Mouse (Mus musculus): Measurements from ENCODE around the gene Ppp1r1c. TPM values are rescaled to one million over a fixed set of nuclear protein-coding genes. Genes with fewer than 3 reads are reported as not detected.
A peak's percentile ranks its signal among the peaks of the same experiment; 100 is the strongest.
"Not testable (repeated sequence)": the region's sequence is repeated elsewhere in the genome, so short reads cannot be mapped to it uniquely, and the experiment has no call there.

Ppp1r1c gene
- total RNA-seq, 1 experiment from 2014 or later = not detected

- no peak for ATAC-seq (replicated peaks in 1 of 2; ENCODE audit: insufficient read depth in 1 of 2, low FRiP score in 2 of 2, low TSS enrichment in 1 of 2, low read depth in 1 of 2, poor library complexity in 2 of 2, severe bottlenecking in 2 of 2)
Measured at GRCm38 (mm10) chr2:79797444-79797843, 89.9 kb downstream of the Ppp1r1c start.

DNA sequence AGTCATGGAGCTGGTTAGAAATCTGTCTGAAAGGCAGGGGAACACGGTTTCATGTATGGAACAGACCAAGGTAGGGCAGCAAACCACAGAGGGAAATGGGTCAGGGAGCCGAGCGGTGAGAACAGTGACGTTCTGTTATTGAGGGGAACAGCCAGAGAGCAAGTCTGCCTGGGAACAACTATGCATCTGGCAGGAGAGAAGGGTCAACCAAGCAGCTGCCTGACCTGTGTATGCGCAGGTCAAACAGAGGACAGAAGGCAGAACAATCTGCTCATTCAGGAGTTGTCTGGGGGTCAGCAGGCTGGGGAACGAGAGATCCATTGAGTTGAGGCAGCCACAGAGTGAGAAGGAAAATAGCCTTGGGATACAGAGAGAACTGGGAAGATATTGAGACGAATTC lies 91.0 kb downstream of the Ppp1r1c start:
- ATAC-seq (replicated peaks in 1 of 2; ENCODE audit: insufficient read depth in 1 of 2, low FRiP score in 2 of 2, low TSS enrichment in 1 of 2, low read depth in 1 of 2, poor library complexity in 2 of 2, severe bottlenecking in 2 of 2) = no peak

- ATAC-seq (replicated peaks in 1 of 2; ENCODE audit: insufficient read depth in 1 of 2, low FRiP score in 2 of 2, low TSS enrichment in 1 of 2, low read depth in 1 of 2, poor library complexity in 2 of 2, severe bottlenecking in 2 of 2) = no peak
Measured at GRCm38 (mm10) chr2:79815708-79816484, 108.3 kb downstream of the Ppp1r1c start.

DNA sequence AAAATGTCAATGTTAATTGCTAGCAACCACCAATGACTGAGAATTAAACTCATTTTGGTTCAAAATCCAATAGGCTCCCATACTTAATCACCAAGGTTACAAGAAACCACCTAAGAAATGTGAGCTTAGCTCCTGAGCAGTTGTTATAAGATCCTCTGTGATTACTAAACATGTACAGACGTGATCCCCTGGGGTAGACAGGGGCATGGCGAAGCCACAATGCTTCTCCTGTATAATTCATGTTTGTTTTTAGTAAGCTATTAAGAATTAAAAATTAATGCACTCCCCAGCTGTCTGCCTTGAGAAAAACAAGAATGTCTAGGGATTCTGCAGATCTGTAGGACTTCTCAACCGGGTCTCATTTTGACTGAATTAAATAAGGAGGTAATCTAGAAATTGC lies 112.0 kb downstream of the Ppp1r1c start:
- no peak for ATAC-seq (replicated peaks in 1 of 2; ENCODE audit: insufficient read depth in 1 of 2, low FRiP score in 2 of 2, low TSS enrichment in 1 of 2, low read depth in 1 of 2, poor library complexity in 2 of 2, severe bottlenecking in 2 of 2)

DNA sequence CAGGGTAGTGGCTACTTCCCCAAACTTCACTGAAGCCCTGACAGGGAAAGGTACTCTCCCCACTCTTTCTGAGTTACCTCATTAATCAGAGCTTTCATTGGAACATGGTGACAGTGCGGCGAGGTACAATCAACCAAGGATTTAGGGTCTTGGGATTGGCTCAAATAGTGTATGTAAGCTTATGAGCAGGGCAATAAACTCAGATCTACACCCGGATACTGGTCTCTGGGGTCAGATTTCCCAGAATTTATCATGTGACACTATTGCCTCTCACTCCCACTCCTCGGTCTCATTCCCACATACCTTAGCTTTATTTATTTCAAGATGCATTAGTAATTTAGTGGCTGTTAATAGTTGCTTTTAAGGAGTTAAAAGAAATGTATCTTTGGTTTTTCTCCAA lies 118.3 kb downstream of the Ppp1r1c start:
- no peak for ATAC-seq (replicated peaks in 1 of 2; ENCODE audit: insufficient read depth in 1 of 2, low FRiP score in 2 of 2, low TSS enrichment in 1 of 2, low read depth in 1 of 2, poor library complexity in 2 of 2, severe bottlenecking in 2 of 2)

DNA sequence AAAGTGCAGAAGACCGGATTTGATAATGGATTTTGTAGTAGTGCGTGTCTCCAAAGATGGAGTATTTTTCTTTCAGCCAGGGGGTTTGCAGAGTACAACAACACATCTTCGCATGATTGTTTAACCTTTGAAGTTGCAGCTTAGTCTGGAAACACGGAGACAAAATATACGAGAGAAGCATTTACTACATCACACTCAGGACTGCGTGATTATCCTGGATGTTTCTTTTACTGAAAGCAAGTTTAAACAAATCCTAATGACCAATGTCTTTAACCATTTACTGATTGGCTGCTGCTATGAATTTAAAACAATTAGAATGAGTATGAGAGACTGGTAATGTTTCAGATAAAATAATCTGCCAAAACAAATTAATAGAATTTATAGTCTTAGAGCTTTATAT lies 131.5 kb downstream of the Ppp1r1c start:
- no peak for ATAC-seq (replicated peaks in 1 of 2; ENCODE audit: insufficient read depth in 1 of 2, low FRiP score in 2 of 2, low TSS enrichment in 1 of 2, low read depth in 1 of 2, poor library complexity in 2 of 2, severe bottlenecking in 2 of 2)

GRCm38 (mm10) chr2:79839513-79839912 lies 131.9 kb downstream of the Ppp1r1c start:
- no peak for ATAC-seq (replicated peaks in 1 of 2; ENCODE audit: insufficient read depth in 1 of 2, low FRiP score in 2 of 2, low TSS enrichment in 1 of 2, low read depth in 1 of 2, poor library complexity in 2 of 2, severe bottlenecking in 2 of 2)

GRCm38 (mm10) chr2:79847396-79847795 lies 139.8 kb downstream of the Ppp1r1c start:
- ATAC-seq (replicated peaks in 1 of 2; ENCODE audit: insufficient read depth in 1 of 2, low FRiP score in 2 of 2, low TSS enrichment in 1 of 2, low read depth in 1 of 2, poor library complexity in 2 of 2, severe bottlenecking in 2 of 2) = not testable (repeated sequence)

DNA sequence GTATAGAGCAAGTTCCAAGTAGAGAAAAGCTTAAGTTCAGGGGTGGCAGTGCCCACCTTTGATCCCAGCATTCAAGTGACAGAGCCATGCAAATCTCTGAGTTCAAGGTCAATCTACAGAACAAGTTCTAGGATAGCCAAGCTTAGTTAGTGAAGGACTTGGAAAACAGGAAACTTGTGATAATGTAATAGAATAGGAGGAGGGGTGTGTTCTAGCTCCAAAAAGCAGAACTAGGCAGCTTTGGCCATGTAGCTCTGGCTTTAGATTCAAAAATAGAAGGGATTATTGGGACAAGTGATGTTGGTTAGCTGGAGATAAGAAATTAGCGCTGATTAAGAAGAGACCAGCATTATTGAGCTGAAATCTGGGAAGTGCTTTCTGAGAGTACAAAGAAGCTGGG lies 149.3 kb downstream of the Ppp1r1c start:
- peak in 1 of 2 experiments; percentile 59; a peak in 1 of 4 replicates for ATAC-seq (replicated peaks in 1 of 2; ENCODE audit: insufficient read depth in 1 of 2, low FRiP score in 2 of 2, low TSS enrichment in 1 of 2, low read depth in 1 of 2, poor library complexity in 2 of 2, severe bottlenecking in 2 of 2)

DNA sequence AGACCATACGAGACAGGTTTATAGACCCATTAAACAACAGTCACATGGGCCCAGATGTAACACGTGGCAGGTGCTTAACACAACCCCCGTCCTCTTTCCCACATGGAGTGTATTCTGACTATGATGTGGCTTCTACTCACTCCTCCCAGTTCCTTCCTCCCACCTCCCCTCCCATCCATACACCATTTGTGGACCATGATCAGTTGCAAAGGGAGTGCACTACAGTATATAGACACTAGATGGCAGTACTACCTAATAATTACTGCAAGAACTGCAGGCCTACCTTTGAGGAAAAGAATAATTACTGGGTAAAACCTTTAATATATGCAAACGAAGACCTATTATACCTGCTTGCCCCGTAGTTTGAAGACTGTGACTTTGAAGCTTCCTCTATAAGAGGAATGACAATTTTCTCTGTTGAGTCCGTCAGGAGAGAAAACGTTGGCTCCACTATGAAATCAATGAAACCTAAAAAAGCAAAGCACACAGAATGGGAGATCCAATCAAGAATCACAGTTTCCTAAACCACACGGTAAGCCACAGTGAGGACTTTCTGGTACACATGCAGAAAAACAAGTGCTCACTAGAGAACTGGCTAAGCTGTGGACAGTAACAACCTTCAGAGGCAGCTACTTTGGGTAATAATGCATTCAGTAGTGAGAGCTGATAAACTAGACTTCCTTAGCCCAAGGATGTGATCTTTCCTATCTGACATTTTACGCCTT lies 157.9 kb downstream of the Ppp1r1c start:
- ATAC-seq (replicated peaks in 1 of 2; ENCODE audit: insufficient read depth in 1 of 2, low FRiP score in 2 of 2, low TSS enrichment in 1 of 2, low read depth in 1 of 2, poor library complexity in 2 of 2, severe bottlenecking in 2 of 2) = peak; percentile 96 to 97

Other genes starting within 250 kb of the Ppp1r1c start
- gene Itprid2, start 72.4 kb upstream of the Ppp1r1c start, total RNA-seq (2017) = 19.5 and 23.8 TPM in 2 replicates